Mouse (Mus musculus) olfactory bulb, adult 2 months (tissue): ENCODE measurements around the gene Krt12.

Experiments used
- CTCF ChIP-seq: fragments of 200-500 bp; IDR thresholded peaks from 2 replicates; pipeline ENCODE4 v1.5.1; 2012; ENCODE audit warnings: low read depth, mild to moderate bottlenecking, low read length, moderate library complexity; ENCODE audit not compliant: insufficient read depth
- POLR2A ChIP-seq: fragments of 200-500 bp; IDR thresholded peaks from 2 replicates; pipeline ENCODE4 v1.6.1; 2012; ENCODE audit warnings: mild to moderate bottlenecking, low read depth, low read length, moderate library complexity; ENCODE audit not compliant: insufficient read depth

- no peak for TF ChIP-seq CTCF
- TF ChIP-seq POLR2A = no peak
These were observed 32.7 kb upstream of the Krt12 start for GRCm38 (mm10) chr11:99454759-99455158.
